Mouse (Mus musculus): ENCODE results near the gene Alx1. TPM values are rescaled to one million over a fixed set of nuclear protein-coding genes. Genes with fewer than 3 reads are reported as not detected.

The Alx1 gene
- polyA plus RNA-seq, 1 experiment from 2014 or later: 34.8 TPM

Other genes with a start within 250 kb of the Alx1 start
- 15.2 and 20.2 TPM in 2 replicates for gene Lrriq1, start 206.1 kb upstream of the Alx1 start, polyA plus RNA-seq (2014; fragmentation: Nextera tagmentation; extraction: Ambion mirVana)